Mouse (Mus musculus) adrenal gland, postnatal 25 days (tissue): ENCODE measurements around the gene Tnrc6c. TPM values are rescaled to one million over a fixed set of nuclear protein-coding genes. Genes with fewer than 3 reads are reported as not detected.
A peak's percentile ranks its signal among the peaks of the same experiment; 100 is the strongest.
"Not testable (repeated sequence)": the region's sequence is repeated elsewhere in the genome, so short reads cannot be mapped to it uniquely, and the experiment has no call there.

Source experiments
- DNase-seq: peaks from one replicate; pipeline ENCODE4 v3.0.0; 2021; ENCODE audit warnings: mixed read lengths
- total RNA-seq: library from RNA; stranded (reverse); gene quantifications from 2 replicates; pipeline ENCODE4 v1.2.3, GENCODE M21; 2021

Gene Tnrc6c
- total RNA-seq, 1 experiment from 2014 or later, result 29.4 TPM

DNA sequence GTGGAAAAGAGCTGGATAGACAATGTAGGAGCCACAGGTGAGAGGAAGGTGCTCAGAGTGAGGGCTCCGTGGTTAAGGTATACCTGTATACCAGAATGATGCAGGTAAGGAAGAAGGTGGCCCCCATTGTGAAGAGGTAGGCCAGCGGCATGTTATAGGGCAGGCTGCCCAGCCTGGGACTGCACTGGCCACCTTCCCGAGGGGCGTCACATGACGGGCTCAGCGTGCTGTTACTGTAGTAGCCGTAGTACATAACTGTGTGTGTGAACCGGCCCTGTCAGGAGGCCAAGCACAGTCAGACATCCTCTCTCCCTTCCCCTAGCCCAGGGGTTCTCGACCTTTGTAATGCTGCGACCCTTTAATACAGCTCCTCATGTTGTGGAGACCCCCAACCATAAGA lies 120.8 kb downstream of the Tnrc6c start:
- no peak for DNase-seq

DNA sequence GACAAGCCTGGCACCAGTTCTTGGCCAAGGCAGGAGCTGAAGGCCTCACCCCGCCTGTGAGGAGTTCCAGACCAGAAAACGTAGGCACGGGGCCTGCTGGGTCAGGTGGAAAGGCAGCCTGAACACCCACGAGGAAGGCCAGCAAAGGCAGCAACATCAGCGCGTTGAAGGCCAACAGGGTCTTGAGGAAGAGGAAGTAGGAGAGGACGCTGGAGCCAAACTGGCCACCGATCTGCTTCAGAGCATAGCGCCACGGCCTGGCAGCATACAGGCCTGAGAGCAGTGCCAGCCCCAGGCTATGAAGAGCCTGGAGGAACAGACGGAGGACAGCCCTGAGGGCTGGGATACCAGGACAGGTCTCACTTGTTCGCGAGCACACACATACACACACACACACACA lies 121.5 kb downstream of the Tnrc6c start:
- DNase-seq, result no peak

DNA sequence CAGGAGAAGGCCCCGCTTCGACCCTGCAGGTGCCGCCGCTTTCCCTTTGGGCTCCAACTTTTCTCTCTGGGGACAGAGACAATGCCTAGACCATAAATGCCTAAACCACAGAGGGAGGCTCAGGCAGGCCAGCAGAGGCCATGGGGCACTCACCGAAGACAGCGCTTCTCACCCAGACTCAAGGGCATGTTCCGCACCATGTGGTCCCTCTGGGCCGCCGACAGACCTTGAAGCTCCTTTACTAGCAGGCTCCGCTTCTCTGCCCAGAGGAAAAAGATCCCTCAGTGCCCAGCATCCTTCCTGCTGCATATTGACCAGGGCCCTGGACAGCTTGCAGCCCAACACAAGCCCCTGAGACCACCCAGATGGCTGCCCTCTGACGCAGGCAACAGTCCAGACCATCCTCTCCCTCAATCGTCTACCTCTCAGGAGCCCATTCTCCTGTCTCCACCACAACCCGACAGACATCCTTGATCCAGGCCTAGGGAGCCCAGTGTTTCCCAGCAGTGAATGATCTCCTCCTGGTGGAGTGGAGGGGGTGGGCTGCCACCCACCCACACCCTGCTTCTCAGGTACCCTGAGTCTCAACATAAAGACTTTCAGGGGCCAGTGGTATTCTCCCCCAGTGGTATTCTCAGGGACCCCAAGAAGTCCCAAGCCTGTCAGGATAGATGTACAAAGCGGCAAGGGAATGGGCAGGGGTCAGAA lies 122.2 kb downstream of the Tnrc6c start:
- DNase-seq, result no peak

DNA sequence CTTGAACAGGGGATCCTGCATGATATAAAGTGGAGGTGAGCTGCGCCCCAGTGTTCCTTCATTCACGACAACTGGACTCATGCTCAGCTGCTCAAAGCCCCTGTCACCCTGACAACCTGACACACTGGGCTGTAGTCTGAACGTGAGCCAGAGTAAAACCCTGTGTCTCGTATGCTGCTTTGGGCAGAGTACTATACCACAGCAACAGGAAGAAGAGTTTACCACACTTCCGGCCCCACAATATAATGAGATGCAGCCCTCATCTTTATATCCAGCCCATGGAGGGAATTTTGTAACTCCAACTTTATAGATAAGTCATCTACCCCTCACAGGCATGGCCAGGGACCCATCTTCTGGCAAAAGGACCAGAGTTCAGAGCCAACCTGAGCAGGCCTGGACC lies 123.0 kb downstream of the Tnrc6c start:
- no peak for DNase-seq

DNA sequence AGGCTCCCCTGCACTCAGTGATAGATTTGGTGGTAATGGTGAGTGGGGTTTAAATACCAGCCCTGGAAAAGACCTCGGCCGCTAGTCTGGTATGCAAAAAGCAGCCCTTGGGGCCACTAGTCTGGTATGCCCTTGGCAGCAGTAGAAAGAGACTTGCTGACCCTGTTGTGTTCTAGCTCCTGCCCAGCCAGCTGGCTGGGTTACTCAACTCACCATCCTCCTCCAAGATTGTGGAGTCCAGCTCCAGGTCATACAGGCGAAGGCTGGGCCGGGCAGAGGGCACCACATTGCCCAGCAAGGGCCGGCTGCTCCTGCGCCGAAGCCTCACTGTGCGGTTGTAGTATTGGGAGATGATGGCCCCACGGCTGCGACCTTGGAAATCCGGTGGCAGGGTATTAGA lies 123.9 kb downstream of the Tnrc6c start:
- no peak for DNase-seq

DNA sequence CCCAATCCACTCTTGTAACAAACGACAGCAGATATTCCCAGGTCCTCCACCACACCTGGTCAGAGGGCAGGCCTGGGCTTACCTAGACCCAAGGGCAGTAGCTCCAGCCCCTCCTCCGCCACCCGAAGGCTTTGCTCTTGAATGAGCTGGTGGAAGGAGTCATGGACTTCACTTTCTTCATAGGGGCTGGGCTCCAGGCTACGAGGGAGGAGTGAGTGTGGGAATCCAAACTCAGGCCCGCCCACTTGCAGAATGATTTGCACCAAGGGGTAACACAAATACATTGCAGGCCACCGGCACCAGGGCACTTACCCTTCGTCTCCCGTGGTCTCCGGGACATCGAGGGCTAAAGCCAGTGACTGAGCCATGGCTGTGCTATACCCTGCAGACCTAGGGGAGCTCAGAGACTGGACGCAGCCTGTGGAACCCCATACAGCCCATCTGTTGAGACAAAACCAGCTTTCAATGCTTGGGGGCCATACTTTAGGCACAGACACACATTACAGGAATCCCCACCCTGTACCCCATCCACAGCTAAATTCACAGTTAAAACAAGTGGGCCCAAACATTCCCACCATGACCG lies 124.9 kb downstream of the Tnrc6c start:
- no peak for DNase-seq

DNA sequence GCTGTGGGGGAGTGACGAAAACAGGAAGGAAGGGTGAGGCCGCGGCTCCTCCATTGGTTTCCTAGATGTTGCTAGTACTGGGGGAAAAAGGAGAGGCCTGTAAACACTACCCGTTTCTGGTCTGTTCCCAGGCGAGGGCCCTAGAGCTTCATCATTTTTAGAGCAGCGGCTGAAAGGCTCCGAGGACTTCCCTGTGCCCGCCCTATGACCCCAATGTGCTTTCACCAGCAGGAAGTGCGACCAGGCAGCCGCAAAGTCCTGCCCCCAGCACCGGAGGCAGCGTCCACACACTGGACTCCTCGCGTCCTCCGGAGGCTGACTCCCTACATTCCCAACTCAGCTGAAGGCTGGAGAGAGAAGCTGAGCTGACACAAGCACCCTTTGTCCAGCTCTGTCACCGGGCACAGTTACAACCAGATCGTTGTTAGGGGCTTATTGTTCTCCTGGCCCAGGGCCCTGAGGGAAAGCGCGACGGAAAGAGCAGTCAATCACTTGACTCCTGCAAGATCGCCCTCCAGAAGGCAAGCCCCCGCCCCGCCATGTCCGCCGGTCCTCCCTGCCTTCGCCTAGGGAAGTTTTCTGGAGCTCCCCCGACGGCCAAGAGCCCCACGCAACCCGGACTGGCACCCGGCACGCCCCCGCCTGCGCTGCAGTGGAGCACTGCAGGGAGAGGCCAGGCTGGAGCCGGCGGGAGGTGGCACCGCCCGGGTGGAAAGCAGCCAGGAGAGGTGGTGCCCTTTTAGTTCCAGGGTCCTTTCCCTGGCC lies 125.5 kb downstream of the Tnrc6c start:
- peak; percentile 81 for DNase-seq

DNA sequence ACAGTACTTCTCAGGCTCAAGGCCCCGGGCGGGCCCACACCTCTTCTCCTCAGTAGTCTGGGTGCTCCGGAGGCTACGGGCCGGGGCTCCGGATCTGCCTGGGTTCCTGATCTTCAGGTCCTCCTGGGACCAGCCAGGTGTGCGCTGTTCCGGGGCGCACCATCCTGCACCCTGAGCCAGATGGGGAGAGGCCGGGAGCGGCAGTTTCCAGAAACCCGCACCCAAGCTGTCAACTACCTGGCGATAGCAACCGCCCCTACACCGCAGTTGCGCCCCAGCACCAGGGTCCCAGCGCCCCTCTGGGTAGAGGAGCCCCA lies 126.1 kb downstream of the Tnrc6c start:
- no peak for DNase-seq

DNA sequence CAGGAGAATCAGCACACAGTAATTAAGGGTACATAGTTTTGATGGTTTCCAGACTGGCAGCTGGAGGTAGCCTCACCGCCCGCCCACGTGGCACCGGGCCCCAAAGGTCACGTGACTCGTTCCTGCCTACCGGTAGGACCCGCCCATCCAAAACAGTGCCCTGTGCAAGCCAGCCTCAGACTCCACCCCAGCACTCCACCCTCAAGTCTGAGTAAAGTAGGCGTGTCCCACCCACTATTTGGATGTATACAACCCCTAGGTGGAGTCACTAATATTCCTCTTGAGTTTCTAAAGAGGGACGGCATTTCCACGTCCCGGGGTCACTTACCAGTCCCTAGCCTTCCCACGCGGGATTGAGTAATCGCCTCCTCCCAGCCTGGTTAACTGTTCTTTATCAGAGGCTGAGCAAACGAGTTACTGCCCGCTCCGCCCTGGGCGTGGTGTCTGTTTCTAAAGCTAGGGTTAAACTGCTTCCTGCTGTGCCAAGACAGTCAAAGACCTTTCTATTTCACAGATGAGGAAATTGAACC lies 126.6 kb downstream of the Tnrc6c start:
- DNase-seq, result peak; percentile 91

DNA sequence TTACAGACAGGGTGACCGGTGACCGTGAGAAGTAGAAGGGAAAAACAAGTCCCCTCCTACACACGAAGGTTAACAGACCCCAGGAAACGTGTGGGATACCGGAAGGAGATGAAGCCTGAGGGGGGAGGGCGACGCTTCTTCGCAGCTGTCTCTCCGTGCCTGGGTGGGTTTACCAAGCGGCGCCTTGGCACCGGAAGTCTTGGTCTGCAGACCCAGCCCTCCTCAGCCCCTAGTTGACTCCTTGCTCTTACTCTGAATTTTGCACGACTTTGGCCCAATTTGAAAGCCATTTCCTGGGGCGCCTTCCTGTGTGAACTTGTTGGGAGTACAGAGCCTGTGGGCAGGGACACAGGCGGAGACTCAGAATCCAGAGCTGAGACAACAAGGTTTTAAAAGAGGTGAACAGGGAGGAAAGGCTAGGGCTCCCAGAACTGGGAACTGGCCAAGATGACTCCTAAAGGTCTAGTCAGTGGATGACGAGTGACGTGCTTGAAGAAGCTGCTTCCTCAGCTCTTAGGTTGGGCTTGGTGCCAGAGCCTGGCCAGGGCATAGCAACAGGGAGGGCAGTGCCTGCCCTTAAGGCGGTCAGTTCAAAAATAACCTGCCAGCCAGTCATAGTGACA lies 127.2 kb downstream of the Tnrc6c start:
- peak; percentile 89 for DNase-seq

DNA sequence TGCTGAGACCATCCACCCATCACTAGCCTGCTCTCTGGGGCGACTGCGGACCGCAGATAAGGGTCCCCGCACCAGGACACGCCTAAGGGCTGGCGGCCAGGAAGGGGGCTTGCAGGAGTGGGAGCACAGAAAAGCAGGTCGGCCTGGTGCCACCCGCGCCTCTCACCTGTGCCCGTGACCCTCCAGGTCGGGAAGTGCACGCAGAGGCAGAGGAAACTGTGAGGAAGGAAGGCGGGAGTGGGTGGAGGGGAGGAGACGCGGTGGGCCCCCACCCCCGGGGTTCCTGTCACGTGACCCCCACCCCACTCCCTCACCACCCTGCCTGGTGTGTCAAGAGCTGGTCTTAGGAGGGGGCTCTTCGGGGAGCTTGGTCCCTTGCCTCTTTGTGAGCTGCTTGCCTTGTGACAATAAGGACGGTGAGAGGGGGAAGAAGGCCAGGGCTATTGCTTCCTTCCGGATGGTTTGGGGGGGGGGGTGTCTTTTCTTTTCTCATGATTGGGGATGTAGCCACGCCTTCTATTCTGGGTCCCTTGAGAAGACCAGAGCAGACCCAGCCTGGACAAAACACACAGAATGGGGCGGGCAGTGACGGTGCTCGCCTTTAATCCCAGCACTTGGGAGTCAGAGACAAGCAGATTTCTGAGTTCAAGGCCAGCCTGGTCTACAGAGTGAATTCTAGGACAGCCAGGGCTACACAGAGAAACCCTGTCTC lies 128.1 kb downstream of the Tnrc6c start, which contains the start of the genes Tmc8 and Tmc6:
Gene Tmc8 (plus strand): TSS at position 84 of the 712 bp plus-strand sequence.
Gene Tmc6 (minus strand): TSS at position 206 of the 712 bp plus-strand sequence.
- DNase-seq, result peak; percentile 38

DNA sequence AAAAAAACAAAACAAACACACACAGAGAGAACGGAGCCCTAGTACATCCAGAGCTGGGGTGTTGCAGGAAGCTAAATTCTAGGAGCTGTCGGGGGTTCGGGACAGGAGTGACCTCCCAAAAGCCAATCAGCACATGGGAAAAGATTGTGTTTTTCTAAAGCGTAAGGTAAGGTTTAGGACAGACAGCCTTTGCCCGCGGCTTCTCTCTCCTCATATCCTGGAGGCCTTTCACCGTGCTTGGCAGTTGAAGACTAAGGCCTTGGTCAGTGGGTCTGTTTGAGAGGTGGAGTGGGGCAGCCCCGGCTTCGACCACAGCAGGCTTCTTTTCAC lies 128.6 kb downstream of the Tnrc6c start:
- DNase-seq, result no peak

DNA sequence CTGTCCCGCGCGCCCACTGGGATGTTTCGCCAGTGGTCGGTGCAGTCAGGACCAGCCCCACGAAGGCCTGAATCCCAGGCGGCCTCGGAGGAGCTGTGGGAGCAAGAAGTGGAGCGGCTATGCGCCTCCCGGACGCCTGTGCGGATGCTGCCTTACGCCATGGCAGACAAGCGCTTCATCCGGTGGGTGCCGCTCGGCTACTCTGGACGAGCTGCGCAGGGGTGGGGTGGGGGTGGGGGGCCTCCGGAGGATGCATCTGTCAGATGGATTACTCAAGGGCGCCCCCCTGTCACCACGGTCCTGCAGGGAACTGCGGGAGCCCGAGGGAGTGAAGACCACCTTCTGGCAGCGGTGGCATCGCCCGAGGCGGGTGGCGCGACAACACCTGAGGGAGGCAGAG lies 129.0 kb downstream of the Tnrc6c start:
- peak; percentile 57 for DNase-seq

DNA sequence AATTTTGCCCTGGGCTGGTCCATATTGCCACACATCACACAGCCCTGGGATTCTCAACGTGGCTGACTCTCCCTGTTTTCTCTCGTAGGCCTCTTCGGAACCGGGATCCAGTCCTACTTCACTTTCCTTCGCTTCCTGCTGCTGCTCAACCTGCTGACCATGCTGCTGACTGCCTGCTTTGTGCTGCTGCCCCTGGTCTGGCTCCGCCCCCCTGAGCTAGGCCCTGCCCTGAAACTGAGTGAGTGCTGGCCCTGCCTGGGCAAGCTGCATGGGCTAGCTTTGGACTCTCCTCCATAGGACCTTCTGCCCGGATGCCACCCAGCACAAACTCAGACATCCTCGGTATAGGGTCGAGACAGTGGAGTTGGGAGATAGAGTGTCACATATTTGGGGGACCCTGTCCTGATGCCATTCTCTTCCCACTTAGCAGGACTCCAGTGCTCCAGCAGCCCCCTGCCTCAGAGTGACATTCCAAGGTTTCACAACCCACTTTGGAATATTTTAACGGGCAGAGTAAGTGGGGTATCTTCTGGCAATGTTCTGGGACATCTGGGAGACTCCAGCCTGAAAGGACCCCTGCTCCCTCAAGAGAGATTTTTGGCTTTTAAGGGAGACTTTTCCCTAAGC lies 129.7 kb downstream of the Tnrc6c start:
- DNase-seq, result no peak

DNA sequence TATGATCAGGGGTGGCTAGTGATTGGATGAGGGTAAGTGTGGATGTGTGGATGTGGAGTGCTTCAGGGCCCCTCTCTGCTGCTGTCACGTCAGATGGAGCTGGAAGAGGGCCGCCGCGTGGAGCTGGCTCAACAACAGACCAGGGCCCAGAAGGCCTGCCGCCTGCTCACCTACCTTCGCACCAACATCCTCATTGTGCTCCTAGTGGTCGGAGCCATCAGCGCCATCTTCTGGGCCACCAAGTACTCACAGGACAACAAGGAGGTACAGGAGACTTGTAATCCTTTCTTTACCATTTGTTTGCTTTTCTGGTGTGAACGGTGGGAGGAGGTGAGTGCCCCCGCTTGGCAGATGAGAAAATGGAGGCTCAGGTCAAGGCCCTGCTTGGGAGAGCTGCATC lies 132.2 kb downstream of the Tnrc6c start:
- peak; percentile 65 for DNase-seq

DNA sequence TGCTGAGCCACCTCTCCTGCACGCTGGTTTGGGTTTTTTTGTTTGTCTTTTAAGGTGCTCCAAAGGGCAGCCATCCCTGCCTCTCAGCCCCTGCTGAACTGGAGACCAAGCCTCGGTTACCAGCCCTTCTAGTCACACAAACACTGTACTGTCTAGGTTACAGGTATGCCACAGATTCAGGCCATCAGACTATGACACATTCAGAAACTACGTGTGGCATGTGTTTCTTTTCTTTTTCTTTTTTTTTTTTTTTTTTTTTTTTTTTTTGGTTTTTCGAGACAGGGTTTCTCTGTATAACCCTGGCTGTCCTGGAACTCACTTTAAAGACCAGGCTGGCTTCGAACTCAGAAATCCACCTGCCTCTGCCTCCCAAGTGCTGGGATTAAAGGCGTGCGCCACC lies 134.4 kb downstream of the Tnrc6c start:
- DNase-seq, result not testable (repeated sequence)

DNA sequence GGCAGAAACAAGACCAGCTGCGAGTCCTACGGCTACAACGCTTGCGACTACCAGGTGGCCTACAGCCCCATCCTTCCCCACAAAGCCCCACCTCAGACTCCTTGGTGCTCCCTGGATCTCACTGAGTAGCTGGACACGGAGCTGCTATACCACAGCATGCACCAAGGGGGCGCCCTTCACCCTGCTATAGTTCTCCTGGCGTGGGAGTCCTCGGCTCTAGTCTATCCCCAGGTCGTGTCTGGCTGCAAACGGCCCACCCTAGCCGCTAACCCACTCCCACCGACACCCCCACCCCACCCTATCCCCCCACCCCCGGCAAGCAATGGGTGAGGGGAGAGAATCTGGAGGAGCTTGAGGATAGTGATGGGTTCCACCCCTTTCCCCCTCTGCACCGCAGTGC lies 136.2 kb downstream of the Tnrc6c start:
- peak; percentile 68 for DNase-seq

DNA sequence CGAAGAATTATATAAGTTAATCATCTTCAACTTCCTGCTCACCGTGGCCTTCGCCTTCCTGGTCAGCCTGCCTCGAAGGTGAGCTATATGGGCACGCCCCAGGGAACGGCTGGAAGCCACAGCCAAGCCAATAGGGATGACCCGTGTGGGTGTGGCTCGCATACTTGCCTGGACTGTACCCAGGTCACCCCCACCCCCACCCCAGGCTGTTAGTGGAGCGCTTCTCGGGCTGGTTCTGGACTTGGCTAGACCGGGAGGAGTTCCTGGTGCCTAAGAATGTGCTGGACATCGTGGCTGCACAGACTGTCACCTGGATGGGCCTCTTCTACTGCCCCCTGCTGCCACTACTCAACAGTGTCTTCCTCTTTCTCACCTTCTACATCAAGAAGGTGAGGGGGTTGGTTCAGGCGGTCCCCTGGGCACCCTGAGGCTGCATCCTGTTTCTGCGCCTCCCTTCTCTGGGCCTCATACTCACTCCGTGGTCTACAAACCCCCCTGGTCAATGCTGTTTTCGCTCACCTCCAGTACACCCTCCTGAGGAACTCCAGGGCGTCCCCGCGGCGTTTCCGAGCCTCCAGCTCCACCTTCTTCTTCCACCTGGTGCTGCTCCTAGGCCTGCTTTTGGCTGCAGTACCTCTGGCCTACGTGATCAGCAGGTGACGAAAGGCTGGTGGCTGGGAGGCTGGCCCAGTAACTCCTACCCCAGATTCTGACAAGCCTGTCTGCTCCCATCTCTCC lies 136.8 kb downstream of the Tnrc6c start:
- no peak for DNase-seq

DNA sequence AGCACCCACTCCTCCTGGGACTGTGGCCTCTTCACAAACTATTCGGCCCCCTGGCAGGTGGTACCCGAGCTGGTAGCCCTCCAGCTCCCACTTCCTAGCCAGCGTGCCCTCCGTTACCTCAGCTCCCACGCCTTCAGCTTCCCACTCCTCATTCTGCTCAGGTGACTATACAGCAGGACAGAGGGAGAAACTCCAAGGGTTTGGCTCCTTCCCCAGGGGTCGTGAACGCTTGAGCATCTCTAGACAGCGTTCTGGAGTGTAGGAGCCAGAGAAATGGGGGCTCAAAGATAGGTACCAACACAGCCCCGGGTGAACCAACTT lies 137.3 kb downstream of the Tnrc6c start:
- DNase-seq, result no peak

DNA sequence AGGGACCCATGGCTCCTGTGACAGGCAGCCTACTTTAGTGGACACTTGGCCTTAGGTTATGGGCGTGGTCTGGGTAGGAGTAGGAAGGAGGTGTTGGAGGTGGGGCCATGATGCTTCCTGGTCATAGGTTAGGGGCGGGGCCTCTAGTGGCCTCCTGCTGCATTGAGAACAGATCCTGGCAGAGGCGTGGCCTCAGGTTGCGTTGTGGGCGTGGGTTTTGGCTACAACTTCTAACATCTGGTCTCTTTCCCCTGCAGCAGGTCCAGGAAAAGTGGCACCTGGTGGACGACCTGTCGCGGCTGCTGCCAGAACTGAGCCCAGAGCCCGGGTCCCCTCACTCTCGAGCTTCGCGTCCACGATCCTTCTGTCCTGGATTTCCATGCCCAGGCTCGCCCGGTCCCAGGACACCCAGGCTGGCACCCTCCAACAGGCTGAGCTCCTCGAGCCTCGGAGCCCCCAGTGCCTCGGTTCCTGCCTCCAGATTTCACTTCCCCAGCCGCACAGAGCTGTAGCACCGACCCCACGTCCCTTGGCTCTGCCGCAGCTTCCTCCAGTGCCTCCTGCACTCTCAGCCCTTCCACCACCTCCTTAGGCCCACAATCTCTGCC lies 138.3 kb downstream of the Tnrc6c start:
- no peak for DNase-seq

DNA sequence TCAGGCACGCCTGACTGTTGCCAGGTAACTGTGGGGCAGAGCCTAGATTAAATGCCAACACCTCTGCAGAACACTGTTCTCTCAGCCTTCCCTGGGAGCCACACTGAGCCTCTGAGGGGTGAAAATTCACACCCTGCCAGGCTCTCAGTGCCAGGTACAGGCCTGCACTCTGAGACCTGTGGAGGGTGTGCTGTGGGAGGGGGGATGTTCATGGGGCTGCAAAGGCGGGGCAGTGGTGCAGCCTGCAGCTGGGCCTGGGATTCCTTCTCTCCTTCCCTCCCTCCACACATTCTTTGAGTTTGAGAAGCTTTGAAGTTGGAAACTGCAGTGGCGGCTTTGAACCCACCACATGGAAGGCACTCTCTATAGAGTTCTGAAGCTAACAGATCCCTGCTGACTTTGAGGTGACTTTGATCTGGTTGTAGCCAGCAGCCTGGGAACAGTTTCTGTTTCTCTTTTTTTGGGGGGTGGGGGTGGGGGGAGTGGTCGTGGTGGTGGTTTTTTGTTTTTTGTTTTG lies 140.0 kb downstream of the Tnrc6c start:
- no peak for DNase-seq
